Mouse (Mus musculus) 3T3-L1 (cell line): ENCODE results near the gene Eya2.

Experiments used
- DNase-seq: peaks from one replicate; pipeline ENCODE4 v3.0.0-alpha.2; 2015; ENCODE audit warnings: low read depth, low spot score

Gene Eya2

DNA sequence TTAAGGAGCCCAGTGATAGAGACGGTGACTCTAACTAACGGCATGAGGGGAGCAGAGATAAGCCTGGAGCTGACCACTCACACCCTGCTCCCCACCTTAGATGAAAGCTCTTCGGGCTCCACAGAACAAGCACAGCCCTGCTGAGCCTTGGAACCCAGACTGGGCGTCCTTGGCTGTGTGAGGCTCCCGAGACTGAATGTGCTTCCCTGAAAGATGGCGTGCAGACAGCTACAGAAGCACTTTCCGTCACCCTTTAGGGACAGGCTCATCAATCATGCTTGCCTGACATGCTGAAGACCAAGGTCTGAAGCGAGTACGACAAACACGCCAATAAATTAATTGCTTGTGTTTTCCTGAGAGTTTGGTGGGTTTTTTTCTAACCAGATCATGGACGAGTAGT, 56.2 kb downstream of the Eya2 start:
- no peak for DNase-seq

DNA sequence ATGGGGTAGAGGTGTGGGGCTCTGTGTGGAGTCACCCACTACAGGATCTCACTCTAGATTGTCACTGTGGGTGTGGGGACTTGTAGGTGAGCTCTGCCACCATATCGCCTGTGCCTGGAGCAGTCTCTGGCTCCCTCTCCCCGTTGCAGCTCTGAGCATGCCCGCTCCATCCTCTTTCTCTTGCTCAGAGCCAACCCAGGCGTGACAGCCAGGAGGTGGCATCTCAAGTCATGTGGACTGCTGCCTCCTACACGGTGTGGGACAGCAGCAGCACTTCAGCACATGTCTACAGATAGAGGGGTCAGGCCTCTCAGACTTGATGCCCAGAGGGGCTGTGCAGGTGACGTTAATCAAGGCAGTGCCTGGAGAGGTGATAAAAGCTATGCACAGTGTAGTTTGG, 57.4 kb downstream of the Eya2 start:
- no peak for DNase-seq

DNA sequence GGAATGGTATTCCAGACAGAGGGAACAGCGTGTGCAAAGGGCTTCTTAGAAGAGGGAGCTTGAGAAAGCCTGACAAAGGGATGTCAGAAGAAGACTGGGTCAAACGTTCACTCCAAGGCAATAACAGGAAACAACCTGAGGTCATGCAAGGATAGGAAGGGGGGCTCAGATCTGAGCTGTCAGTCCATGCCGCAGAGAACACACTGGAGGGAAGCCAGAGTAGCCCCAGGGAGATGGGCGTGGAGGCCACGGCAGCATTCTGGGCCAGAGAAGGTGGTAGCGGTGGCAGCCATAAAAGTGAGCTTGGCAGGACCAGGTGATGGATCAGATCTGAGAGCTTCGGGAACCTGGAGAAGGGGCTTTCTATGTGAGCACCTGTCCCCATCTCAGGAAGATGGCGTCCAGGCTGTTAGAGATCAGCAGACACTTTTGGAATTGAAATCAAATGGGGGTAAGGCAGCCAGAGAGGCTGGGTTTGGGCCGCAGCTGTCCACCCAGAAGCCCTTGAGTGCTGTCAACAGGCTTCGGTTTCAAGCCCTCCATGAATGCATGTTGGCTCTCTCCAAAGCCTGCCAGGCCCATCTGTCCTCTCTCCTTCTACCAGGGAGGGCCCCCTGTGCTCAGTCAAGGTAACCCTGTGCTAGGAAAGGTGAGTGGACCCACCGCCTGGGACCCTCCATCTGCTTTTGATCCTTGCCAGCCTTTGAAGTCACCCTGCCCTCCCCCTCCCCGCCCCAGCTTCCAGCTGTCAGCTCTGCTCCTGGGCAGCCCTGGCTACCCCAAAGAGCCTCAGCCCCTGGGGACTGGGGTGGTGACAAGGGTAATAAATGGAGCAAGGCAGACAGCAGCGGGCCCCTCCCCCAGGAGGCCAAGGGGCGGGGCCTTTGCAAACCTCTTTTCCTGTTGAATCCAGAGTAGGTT, 58.4 kb downstream of the Eya2 start:
- peak; percentile 80 for DNase-seq

DNA sequence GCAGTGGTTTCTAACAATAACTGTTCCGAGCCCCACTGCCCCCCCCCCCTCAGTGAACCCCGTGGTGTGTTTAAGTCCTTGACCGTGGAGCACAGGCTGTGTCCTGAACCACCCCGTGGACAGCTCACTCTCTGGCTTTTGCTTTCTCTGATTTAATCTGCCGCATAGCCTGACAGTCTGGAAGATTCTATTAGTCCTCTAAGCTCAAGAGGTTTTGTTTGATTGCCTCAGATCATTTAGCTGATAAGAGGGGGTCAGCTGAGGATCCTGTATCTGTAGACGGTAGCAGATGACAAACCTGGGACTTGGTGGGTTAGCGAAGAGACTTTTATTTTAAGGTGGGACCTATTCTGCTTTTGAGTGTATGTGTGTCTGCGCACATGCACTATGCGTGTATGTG, 59.3 kb downstream of the Eya2 start:
- peak; percentile 14 for DNase-seq

DNA sequence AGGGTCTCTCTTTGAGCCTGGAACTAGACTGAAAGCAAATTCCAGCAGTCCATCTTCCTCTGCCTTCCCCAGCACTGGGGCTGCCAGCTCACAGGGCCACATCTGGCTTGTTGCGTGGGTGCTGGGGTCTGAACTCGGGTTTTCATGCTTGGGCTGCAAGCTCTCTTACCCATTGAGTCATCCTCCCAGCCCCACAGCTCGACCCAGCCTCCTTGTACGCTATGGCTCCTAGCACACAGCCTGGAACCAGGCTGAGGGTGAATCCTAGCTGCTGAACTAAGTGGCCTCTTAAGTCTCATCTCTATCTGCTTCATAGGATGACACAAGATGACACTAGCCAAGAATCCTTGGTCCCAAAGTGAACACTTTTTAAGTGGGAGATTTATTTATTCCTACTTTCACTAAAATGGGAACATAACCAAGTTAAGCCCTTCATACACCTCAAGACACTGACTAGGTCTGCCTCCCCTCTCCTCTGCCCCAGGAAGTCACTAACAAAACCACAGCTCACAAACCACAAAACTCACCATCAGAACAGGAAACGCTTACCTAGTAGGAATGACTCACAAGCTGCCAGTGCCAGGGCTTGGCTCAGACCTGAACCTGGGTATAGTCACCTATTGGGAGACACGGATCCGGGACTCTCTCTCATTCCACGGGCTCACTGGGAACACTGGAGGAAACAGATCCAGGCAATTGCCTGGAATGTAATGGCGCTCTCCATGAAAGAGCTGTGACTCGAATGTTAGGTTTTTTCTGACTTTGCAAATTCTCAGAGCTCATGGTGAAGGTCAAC, 60.1 kb downstream of the Eya2 start:
- DNase-seq: peak; percentile 74

DNA sequence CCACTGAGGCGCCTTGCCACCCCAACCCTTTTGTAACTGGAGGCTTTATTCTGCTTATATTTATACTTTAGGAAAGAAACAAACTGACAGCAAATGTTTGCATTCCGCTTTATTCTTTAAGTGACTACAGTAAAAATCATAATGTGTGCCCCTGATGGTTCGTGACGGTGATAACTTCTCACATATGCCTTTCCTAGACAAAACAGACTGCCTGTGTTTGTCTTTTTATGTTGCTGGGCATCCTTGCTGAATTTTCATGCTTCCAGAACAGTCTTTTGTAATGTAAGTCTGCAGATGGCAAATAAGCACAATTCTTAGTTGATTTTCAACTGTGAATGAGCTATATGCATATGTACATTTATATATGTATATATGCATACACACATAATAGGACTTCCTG, 61.7 kb downstream of the Eya2 start:
- no peak for DNase-seq

DNA sequence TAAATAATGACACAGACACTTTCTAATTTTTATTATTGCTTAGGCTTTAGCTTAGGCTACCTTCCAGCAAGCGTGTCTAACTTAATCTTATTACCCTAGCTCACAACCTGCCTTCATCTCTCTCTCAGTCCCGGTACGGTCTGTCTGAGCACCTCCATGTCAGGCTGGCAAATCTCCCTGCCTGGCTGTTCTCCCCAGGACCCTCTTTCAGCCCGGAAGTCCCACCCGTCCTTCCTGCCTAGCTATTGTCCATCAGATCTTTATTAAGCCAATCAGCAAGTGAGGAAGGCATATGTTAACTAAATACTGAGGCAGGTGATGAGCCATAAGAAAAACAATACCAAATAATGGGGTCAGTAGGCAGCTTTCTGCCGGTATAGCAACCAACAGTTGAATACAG, 62.1 kb downstream of the Eya2 start:
- DNase-seq: no peak

DNA sequence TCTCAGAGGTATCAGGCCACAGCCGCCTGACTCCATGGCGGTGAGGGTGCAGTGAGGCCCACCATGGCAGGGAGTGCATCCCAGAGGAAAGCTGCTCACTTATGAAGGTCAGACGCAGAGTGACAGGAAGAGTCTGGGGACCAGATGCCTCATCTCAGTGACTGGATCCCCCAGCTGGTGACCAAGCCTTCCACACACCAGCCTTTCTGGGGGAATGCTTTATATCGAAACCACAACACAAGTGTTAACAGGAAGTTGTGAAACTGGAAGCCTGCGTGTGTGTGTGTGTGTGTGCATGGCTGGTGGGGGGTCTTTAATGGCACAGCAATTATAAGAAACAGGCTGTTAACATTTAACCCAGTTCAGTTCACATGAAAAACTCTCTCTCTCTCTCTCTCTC, 64.7 kb downstream of the Eya2 start:
- DNase-seq: no peak

DNA sequence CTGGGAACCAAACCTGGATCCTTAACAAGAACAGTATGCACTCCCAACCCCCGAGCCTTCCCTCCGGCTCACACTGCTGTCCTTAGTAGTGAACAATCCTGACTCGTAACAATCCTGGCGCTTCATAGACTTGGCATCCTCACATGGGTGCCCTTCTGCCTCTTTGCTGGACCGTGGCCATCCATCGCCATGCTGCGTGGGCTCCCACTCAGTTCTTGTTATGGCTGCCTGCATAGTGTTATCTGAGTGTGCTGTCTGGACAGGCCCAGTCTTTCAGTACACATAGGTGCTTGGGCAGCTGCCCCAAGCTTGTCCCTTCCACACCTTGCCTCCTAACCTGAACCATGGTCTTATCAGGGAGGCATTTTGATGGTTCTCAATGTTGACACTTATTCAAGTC, 68.4 kb downstream of the Eya2 start:
- no peak for DNase-seq

DNA sequence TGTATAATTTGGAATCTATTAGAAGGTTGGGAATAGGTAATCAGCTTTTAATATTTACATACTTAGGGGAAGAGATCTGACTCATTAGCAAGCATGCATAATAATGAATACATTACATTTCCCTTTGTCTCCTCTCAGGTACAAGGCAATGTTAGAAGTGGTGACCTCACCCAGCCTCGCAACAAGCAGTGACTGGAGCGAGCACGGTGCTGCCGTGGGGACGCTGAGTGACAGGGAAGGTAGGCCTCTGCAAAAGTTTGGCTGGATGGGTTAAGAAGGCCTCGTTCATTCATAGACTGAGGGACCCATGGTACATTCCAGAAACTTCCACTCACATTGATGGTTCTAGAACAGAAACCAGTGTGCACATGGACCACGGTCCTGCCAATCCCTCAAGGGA, 69.8 kb downstream of the Eya2 start:
- no peak for DNase-seq

DNA sequence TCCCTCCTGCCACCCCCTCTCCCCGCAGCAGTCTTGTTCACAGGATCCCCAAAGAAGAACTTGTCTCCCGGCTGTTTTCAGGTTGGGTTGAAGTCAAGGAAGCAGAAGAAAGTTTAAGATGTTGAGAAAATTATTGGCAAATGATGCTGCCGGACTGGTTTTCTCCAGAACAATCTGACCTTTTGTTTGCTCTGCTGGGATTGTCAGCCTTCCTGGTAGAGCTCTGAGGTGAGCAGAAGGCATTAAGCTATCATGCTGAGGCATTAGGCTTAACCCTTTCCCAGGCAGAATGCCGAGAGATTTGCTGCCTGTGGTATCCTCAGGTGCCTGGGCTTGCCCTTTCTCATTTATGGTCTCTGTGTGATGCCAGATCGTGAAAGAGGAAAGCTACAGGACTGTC, 70.3 kb downstream of the Eya2 start:
- no peak for DNase-seq

DNA sequence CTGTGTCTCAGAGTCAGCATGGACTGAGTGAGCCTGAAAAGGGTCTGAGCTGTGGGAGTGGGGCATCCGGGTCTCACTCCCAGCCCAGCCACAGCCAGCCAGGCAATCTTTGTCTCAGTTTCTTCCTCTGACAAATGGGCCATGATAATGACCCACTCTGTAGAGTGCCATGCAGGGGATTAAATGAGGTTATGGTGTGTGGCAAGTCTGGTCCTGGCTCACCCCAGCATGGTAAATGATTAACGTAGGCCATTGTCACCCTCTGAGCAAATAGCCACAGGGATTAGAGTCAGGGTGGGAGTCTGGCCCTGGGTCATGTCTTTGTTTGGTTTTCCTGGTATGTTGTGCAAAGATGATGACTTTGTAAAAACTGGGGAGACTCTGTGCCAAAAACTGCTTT, 72.3 kb downstream of the Eya2 start:
- DNase-seq: no peak

DNA sequence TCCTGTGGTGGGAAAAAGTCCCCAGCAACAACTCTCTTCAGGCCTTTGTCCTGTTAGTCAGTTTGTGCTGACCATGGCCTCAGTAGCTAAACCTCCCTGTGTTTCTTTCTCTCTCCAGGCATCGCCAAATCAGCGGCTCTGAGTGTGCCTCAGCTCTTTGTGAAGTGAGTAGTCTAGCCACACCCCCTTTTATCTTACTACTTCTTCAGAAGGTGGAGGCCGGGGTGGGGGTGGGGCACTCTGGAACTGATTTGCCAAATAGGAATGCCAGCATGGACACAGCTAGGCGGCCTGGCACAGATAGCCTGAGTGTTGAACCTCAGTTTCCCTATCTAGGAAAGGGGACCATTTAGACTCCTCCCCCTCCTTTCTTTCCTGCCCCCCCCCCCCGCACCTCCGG, 87.9 kb downstream of the Eya2 start:
- DNase-seq: no peak

DNA sequence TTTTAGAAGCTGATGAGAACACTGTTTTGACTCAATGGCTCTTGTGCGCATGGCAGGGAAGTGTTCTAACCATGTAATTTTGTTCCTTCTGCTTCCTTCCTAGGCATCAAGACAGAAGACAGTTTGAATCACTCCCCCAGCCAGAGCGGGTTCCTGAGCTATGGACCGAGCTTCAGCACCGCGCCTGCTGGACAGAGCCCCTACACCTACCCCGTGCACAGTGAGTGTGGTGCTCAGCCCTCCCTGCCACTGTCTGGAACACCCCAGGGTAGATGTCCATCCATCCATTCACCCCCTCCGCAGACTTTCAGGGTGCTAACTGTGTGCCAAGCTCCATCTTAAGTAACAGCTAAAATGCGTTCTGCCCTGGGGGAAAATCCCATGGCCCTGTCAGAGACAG, 92.7 kb downstream of the Eya2 start:
- DNase-seq: no peak

DNA sequence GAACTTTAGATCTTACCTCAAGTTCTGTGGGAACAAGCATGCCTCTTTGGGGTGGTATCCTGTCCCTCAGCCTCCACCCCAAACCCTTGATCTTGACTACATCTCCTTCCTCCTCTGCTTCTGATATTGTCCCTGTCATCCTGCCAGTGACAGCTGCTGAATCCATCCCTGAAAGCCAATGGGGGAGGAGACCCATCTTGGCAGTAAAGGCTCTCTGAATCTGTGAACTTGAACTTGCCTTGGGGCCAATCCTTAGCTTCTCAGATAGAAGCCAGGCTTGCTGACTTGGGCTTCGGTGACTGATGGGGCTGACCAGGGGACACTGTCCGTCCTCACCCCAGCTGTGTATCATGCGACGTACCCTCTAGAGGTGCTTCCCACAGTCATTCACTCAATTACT, 94.1 kb downstream of the Eya2 start:
- no peak for DNase-seq

DNA sequence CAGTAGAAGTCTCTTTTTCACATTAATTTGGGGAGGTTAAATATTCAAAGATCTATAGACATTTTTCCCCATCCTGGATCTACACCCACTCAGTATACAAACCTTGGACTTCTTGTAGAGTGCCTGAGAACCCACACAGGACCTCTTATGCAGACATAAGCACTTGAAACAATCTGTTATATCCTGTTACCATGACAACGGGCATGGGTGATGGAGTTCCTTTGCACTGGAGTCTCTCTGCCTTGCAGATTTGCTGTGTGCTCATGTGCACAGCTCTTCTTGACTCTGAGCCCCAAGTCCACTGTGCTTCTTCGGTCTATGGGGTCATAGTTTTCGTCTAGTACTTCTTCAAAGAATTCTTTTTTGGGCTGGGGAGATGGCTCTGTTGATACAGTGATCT, 96.2 kb downstream of the Eya2 start:
- DNase-seq: no peak

DNA sequence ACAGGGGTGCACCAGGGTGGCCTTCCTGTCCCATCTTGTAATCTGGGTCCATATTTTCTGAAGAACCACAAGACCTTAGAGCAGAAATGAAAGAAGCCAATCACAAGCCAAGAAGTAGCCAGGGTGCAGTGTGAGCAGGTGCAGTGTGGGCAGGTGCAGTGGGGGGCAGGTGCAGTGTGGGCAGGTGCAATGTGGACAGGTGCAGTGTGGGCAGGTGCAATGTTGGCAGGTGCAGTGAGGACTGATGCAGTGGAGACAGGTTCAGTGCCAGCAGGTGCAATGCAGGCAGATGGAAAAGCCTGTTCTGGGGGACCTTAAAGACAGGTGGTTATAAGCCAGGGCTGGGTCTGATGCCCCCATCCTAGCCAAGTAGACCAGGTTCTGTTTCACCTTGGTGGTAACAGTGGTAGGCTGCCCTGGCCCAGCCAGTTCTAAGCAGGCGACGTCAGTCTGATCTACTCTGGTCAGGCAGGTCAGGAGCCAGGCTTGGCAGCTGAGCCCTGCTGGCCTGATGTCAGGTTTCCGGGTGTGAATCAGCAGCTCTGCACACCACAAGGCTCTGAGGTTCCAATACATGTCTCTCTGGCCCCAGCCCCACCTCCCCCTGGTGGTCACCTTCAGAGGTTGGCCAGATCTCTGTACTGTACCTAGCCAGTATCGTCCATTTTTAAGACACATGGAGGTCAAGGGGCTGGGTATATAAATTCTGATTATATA, 98.3 kb downstream of the Eya2 start:
- DNase-seq: peak; percentile 80

DNA sequence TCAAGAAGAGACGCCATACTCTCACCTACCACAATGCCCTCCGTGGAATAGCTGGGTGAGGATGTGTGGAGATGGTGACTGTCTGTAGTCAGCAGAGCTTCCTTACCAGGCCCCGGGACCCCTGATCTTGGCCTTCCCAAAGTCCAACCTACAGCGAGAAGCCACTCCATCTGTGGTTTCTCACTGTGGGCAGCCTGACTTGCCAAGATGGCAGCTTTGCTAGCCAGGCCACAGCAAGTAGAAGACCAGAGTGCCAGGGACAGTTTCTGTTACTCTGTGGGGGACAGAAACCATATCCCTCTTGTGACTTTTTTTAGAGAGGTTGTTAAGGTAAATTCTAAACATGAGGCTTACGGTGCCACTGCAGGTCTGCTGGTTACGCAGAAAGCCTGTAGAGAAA, 99.9 kb downstream of the Eya2 start:
- no peak for DNase-seq

DNA sequence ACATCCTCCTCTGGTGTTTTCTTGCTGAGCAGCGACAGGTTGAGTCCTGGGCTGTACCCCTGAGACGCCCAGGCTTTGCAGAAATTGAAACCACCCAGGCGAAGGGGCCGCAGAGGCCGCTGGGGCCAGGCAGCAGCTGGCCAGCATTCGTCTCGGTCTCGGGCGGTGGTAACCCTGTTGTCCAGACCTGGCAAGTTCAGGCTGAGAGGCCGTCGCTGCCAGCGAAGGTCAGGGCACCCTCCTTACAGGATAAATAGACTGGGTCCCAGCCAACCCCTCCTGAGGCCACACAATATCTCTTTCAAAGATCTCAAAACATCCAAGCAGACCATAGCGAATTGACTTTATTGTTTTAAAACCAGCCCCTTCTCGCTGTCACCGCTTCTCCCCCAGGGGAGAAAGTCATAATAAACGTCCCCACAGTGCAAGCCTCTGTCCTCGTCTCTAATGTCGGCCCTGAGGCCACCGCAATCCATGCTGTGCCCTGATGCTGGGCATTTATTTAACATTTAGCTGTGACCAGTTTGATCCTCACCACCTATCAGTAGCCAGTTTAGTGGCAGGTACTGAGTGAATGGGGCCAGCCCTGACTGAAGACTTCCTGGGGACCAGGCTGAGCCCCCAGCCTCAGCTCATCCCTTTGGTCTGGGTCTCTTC, 105.5 kb downstream of the Eya2 start:
- DNase-seq: no peak

DNA sequence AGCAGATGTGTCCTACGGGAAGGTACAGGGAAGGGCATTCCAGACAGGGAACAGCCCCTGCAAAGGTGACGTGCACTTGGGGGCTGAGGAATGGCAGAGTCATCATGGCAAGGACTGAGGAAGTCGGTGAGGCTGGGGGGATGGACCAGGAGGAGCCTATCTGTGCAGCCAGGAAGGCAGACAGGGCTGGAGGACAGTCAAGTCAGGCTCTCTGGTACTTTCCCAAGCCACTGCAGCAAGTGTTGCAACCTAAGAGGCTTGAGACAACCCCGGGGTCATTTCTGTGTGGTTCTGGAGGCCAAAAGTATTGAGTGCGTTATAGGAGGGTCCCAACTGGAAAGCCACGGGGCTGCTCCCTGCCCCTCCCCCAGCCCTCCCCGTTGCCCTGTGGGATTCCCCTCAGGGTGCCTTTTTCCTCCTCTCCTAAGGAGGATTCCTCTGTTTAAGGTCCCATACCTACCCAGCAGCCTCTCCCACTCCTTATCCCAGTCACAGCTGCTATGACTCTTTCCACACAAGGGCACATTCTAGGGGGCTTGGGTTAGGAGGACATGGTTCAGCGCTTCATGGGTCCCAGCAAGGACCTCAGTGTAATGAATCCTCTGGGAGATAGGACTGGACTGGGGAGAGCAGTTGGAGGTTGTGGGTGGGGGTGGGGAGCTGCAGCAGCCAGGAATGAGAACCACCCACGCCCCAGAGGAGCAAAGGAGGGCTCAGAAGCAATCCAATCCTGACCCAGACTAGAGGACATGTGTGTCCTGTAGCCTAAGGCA, 108.4 kb downstream of the Eya2 start:
- no peak for DNase-seq

DNA sequence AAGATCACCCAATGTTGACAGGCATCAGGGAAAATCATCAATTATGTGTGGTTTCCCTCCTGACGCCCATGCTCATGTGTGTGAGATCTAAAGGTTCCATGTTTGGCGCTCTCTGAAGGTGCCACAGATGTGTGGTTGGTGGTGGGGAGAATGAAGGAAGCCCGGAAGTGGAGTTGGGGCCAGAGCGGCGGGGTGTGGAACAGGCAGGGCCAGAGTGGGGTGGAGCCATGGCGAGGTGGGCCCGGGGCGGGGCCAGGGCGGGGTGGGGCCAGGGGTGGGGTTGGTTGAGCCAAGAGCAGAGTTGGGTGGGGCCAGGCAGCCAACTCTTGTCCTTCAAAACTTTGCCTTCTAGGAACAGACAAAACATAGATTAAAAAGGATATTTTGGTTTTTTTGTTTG, 113.4 kb downstream of the Eya2 start:
- no peak for DNase-seq
